Mouse (Mus musculus): ENCODE data around the gene Tango6.

DNA sequence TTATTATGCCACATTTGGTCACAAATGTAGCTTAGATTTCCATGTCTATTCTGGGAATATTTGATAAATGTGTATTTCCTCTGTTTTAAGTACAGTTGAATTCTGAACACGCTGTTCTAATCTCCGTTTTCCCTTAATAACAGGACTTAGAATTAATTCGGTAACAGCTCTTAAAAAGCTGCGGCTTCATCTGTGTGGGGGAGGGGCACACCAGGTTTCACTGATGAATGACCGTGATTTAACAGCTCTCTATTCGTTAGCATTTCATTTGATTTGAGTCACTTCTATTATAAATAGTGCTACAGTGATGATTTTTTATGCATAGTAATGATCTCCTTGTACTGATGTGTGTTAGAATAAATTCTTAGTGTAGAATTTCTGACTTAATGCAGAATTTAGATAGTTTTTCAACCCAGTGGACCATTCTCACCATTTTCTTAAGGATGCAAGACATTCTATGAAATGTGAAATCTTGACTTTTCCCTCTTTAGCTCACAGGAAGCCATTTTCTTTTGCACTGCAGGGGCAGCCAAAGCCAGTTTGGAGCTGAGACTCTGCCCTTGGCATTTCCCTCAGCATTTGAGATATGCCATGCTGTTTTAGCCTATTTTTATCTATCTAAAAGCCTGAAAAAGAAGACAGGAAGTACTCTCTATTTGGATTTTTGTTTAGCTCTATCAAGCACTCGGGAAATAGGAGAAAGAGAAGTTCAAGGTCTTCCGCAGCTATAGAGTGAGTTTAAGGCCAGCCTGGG is 91.9 kb downstream of the Tango6 start:
- TF ChIP-seq CTCF (IDR thresholded peaks at IDR 0.05; ENCODE audit: insufficient read depth, low read depth, low read length) (no peak), POLR2A (IDR thresholded peaks at IDR 0.05; ENCODE audit: insufficient read depth, low read depth, low read length) (no peak)

Measured in olfactory bulb, adult 2 months (tissue).